Mouse (Mus musculus): ENCODE data around the gene Smarcd1. TPM values are rescaled to one million over a fixed set of nuclear protein-coding genes. Genes with fewer than 3 reads are reported as not detected.

The Smarcd1 gene
- total and polyA plus RNA-seq, 3 experiments, result 12.0 to 69.1 (median 43.3) TPM

GRCm38 (mm10) chr15:99715982-99716746 lies 14.2 kb downstream of the Smarcd1 start:
- no peak for ATAC-seq (ENCODE audit: extremely low read depth, insufficient number of reproducible peaks, low FRiP score, poor library complexity, severe bottlenecking)

GRCm38 (mm10) chr15:99716814-99717213 lies 14.9 kb downstream of the Smarcd1 start:
- Histone ChIP-seq H3K27me3 (ENCODE audit: insufficient read depth, low read length) (peaks cover 56% of the 10 kb centered on the region), H3K36me3 (replicated peaks) (peaks cover 27% of the 10 kb centered on the region), H3K9me3 (replicated peaks) (no peaks in the 10 kb centered on the region), H3K4me1 (ENCODE audit: insufficient read depth, low read depth, low read length) (peaks cover 14% of the 10 kb centered on the region), H3K4me3 (ENCODE audit: low read depth, low read length) (no peak overlapping the region)
- no peak for TF ChIP-seq POLR2AphosphoS5 (IDR thresholded peaks at IDR 0.05; ENCODE audit: insufficient replicate concordance, low read depth, low read length)
- no peak for TF ChIP-seq GATA2 (IDR thresholded peaks at IDR 0.05; ENCODE audit: borderline replicate concordance, low read depth, low read length)
- TF ChIP-seq TAL1 (conservative IDR thresholded peaks at IDR 0.05; ENCODE audit: low read depth, low read length), result no peak
- TF ChIP-seq GATA1 (IDR thresholded peaks at IDR 0.05; ENCODE audit: borderline replicate concordance, low read length), result no peak
- no peak for TF ChIP-seq CTCF (IDR thresholded peaks at IDR 0.05; ENCODE audit: low read depth, low read length)
- ATAC-seq (ENCODE audit: extremely low read depth, insufficient number of reproducible peaks, low FRiP score, poor library complexity, severe bottlenecking) (no peak), DNase-seq (ENCODE audit: low spot score) (no peak)

More at GRCm38 (mm10) chr15:99715982-99716746, 14.2 kb downstream of the Smarcd1 start:
- DNase-seq (ENCODE audit: low spot score), result no peak
- no peak overlapping the region for H3K4me3 ChIP-seq (ENCODE audit: low read depth, low read length)
- peaks cover 50% of the 10 kb centered on the region for H3K27me3 ChIP-seq (ENCODE audit: insufficient read depth, low read length)
- no peaks in the 10 kb centered on the region for H3K9me3 ChIP-seq (replicated peaks)
- peaks cover 14% of the 10 kb centered on the region for H3K4me1 ChIP-seq (ENCODE audit: insufficient read depth, low read depth, low read length)
- TF ChIP-seq CTCF (IDR thresholded peaks at IDR 0.05; ENCODE audit: low read depth, low read length) (no peak), TAL1 (conservative IDR thresholded peaks at IDR 0.05; ENCODE audit: low read depth, low read length) (no peak), GATA1 (IDR thresholded peaks at IDR 0.05; ENCODE audit: borderline replicate concordance, low read length) (no peak), GATA2 (IDR thresholded peaks at IDR 0.05; ENCODE audit: borderline replicate concordance, low read depth, low read length) (no peak), POLR2AphosphoS5 (IDR thresholded peaks at IDR 0.05; ENCODE audit: insufficient replicate concordance, low read depth, low read length) (no peak)
- H3K36me3 ChIP-seq (replicated peaks), result peaks cover 33% of the 10 kb centered on the region

DNA sequence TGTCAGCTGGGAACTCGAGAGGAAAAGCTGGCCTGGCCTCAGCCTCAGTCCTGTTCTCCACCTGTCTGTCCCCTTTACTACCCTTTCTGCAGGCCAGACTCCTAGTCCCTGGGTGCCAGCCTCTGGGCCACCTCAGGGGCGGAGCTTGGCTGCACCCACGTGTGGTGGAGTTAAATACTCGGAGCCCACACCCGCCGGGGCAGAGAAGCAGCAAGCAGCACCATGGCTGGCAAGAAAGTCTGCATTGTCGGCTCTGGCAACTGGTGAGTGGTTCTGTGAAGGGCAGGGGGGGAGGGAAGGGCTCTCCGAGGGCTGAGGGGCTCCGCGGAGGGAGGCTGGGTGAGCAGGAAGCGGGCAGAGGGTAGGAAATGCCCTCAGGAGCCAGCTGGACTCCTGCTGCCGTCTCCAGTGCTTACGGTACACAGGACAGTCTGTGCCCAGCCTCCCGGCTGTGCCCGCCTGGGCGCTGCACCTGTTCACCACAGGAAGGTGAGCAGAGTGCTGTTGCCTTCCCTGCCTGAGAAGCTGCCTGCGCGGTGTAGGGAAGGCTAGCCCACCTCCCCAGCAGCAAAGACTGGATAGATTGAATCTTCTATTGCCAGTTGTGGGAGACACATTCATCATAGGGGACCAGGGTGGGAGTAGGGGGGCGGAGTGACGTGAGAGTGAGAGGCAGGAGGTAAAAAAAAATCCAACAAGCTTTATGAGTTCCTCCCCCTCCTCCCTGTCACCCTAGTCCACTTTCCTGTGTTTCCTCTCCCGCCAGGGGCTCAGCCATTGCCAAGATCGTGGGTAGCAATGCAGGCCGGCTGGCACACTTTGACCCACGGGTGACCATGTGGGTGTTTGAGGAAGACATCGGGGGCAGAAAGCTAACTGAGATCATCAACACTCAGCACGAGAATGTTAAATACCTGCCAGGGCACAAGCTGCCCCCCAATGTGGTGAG lies 15.7 kb downstream of the Smarcd1 start, which contains the start of gene Gpd1:
Gpd1 (plus strand) TSS at position 130 of the 949 bp plus-strand sequence.
- Histone ChIP-seq H3K27me3 (ENCODE audit: insufficient read depth, low read length) (peaks cover 64% of the 10 kb centered on the region), H3K4me1 (ENCODE audit: insufficient read depth, low read depth, low read length) (peaks cover 16% of the 10 kb centered on the region), H3K36me3 (replicated peaks) (peaks cover 19% of the 10 kb centered on the region), H3K9me3 (replicated peaks) (no peaks in the 10 kb centered on the region), H3K4me3 (ENCODE audit: low read depth, low read length) (no peak within 1 kb of the TSS)
- ATAC-seq (ENCODE audit: extremely low read depth, insufficient number of reproducible peaks, low FRiP score, poor library complexity, severe bottlenecking) (no peak), DNase-seq (ENCODE audit: low spot score) (no peak)
- no peak for TF ChIP-seq TAL1 (conservative IDR thresholded peaks at IDR 0.05; ENCODE audit: low read depth, low read length)
- TF ChIP-seq GATA1 (IDR thresholded peaks at IDR 0.05; ENCODE audit: borderline replicate concordance, low read length), result no peak
- TF ChIP-seq GATA2 (IDR thresholded peaks at IDR 0.05; ENCODE audit: borderline replicate concordance, low read depth, low read length), result no peak
- TF ChIP-seq CTCF (IDR thresholded peaks at IDR 0.05; ENCODE audit: low read depth, low read length), result no peak
- no peak for TF ChIP-seq POLR2AphosphoS5 (IDR thresholded peaks at IDR 0.05; ENCODE audit: insufficient replicate concordance, low read depth, low read length)

DNA sequence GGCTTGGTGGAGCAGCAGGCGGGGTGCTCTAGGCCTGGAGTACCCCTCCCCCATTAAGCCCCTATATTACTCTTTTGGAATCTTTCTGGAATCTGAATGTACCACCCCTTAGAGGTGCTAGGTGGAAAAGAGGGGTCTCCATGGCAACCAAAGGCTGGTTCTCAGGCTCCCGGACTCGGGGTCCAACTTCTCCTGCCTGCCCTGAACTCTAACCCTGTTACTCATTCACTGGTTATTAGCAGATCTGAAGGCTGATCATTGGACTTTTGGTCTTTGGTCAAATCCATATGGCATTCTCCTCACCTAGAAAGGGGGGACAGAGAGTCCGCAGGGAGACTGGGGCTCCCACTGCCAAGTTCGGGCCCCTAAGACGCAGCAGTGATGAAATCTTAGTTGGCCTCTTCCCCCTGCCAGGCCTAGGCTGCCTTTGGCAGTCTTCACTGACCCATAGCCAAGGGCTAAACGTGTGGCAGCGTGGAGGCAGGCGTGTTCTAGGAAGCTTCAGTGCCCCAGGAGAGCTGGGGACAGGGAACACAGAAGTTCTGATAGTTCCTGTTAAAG lies 16.6 kb downstream of the Smarcd1 start:
- Histone ChIP-seq H3K4me3 (ENCODE audit: low read depth, low read length) (no peak overlapping the region), H3K36me3 (replicated peaks) (peaks cover 10% of the 10 kb centered on the region), H3K27me3 (ENCODE audit: insufficient read depth, low read length) (peaks cover 72% of the 10 kb centered on the region), H3K4me1 (ENCODE audit: insufficient read depth, low read depth, low read length) (peaks cover 21% of the 10 kb centered on the region), H3K9me3 (replicated peaks) (no peaks in the 10 kb centered on the region)
- DNase-seq (ENCODE audit: low spot score) (no peak), ATAC-seq (ENCODE audit: extremely low read depth, insufficient number of reproducible peaks, low FRiP score, poor library complexity, severe bottlenecking) (no peak)
- no peak for TF ChIP-seq CTCF (IDR thresholded peaks at IDR 0.05; ENCODE audit: low read depth, low read length)
- TF ChIP-seq TAL1 (conservative IDR thresholded peaks at IDR 0.05; ENCODE audit: low read depth, low read length), result no peak
- TF ChIP-seq GATA1 (IDR thresholded peaks at IDR 0.05; ENCODE audit: borderline replicate concordance, low read length), result no peak
- no peak for TF ChIP-seq POLR2AphosphoS5 (IDR thresholded peaks at IDR 0.05; ENCODE audit: insufficient replicate concordance, low read depth, low read length)
- TF ChIP-seq GATA2 (IDR thresholded peaks at IDR 0.05; ENCODE audit: borderline replicate concordance, low read depth, low read length), result no peak

- ATAC-seq (ENCODE audit: extremely low read depth, insufficient number of reproducible peaks, low FRiP score, poor library complexity, severe bottlenecking) (no peak), DNase-seq (ENCODE audit: low spot score) (no peak)
- peaks cover 73% of the 10 kb centered on the region for H3K27me3 ChIP-seq (ENCODE audit: insufficient read depth, low read length)
- no peaks in the 10 kb centered on the region for H3K36me3 ChIP-seq (replicated peaks)
- H3K4me1 ChIP-seq (ENCODE audit: insufficient read depth, low read depth, low read length), result peaks cover 34% of the 10 kb centered on the region
- TF ChIP-seq CTCF (IDR thresholded peaks at IDR 0.05; ENCODE audit: low read depth, low read length) (no peak), GATA2 (IDR thresholded peaks at IDR 0.05; ENCODE audit: borderline replicate concordance, low read depth, low read length) (no peak), TAL1 (conservative IDR thresholded peaks at IDR 0.05; ENCODE audit: low read depth, low read length) (no peak), GATA1 (IDR thresholded peaks at IDR 0.05; ENCODE audit: borderline replicate concordance, low read length) (no peak), POLR2AphosphoS5 (IDR thresholded peaks at IDR 0.05; ENCODE audit: insufficient replicate concordance, low read depth, low read length) (no peak)
- no peaks in the 10 kb centered on the region for H3K9me3 ChIP-seq (replicated peaks)
- H3K4me3 ChIP-seq (ENCODE audit: low read depth, low read length), result no peak overlapping the region
Observed at GRCm38 (mm10) chr15:99719865-99720264, 17.9 kb downstream of the Smarcd1 start.
